Mouse (Mus musculus): ENCODE measurements at regions not wholly inside any gene's neighbourhood (a gene's known extent, or its start where the extent isn't known, plus 50 kb on each side); places are given as distances from the start of the nearest gene placed in this dataset.

DNA sequence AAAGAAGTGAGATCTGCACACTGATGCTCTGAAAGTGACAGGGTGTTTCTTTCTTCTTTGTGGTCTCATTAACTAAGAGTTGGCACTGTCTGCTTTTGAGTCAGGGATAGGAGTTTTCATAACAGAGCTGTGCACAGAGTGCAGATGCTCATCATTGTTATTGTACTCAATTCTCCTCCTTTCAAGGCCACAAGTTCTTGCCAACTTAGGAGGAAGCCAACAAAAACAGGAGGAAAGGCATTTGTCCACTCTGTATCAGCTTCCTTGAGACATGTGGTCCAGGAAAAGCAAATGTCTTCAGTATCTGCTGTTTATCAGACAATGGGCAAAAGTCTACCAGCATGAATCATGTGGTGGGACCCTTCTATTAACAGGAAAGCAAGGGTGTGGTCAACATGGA, 345.1 kb downstream of the Fam181b start:
- DNase-seq (ENCODE audit: inconsistent ontology term) = peak; percentile 88

DNA sequence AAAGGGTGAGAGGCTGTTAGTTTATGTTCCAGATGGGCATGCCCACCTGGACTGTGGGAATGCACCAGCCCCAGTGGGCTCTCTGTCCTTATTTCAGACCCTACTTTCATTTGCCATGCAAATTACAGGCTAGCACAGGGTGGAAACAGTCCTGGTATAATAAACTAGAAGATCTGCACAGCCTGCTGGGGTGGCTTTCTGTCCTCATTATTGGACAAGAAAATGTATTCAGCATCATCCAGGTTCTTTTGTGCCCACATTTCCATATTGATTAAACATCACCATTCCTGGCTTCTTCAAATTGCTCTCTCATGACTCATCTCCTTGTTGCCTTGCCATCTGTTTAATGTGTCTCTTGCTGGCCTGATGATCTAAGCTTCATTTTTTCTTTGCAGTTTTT, 355.4 kb downstream of the Fam181b start:
- DNase-seq (ENCODE audit: inconsistent ontology term) = peak; percentile 91

DNA sequence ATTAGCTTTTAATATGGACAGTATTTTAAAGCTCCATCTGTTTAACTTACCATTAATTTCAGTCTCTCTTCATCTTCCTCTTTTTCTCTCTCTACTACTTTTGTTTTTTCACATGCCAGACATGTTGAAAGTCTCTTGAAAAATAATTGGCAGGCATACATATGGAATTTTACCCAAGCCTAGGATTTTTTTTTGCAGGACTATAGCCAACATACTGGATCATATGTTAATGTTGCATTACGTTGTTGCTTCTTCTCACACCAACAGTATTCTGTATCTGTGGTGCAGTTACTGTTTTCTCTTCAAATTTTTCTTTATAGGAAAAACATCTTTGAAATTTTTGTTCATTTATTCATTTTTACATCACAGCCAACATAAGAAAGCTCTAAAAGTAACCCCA, 374.4 kb downstream of the Fam181b start:
- no peak for DNase-seq (ENCODE audit: inconsistent ontology term)

DNA sequence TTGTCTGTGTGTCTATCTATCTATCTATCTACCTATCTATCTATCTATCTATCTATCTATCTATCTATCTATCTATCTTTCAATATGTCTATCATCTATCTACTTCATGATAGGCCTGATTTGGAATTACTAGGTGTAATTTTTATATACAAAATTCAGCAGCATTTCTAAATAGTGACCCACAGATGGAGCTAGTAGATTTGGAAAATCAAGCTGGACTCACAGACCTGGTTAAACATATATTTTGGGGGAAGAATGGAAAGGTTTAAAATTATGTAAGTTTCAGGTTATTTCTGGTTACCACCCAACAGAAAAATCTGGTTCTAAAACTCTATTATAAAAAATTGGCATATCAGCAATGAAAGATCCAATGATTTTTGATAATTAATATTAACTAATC, 383.7 kb downstream of the Fam181b start:
- no peak for DNase-seq (ENCODE audit: inconsistent ontology term)

DNA sequence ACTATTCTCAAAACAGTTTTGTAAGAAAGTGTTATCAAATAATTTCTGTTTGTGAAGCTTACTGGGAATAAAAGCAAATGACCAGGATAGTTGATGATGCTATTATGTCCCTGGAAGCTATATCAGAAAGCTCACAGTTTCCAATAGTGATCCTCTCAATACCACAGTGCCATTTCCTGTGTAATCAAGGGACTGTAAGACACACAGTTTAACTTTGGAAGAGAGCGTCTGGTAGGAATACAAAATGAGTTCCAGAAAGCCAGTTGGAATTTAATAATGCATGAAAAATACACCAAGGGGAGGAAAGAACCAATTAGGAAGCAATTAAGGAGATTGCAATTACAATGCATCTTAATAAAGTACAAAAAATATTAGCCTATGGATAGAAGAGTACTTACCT, 393.7 kb downstream of the Fam181b start:
- DNase-seq (ENCODE audit: inconsistent ontology term) = no peak

DNA sequence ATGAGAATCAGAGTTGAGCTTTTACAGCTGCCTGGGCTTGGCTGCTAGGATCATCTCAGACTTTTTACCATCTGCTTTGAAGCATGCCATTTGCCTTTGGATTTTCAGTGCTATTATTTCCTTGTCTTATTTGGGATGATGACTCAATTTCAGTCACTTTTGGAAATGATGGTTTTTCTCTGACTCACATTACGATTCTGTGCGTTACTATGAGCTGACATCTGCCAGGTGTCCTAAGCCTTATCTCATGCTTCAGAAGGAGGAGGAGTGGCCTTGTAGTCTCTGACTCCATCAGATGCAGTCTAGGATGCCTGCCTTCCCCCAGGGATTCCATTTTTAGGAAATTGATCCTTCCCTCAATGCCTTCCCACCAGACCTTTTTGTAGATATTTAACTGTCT, 431.0 kb downstream of the Fam181b start:
- peak; percentile 6 for DNase-seq (ENCODE audit: inconsistent ontology term)

GRCm38 (mm10) chr7:93511237-93511636, 431.6 kb downstream of the Fam181b start:
- no peak for DNase-seq (ENCODE audit: inconsistent ontology term)

DNA sequence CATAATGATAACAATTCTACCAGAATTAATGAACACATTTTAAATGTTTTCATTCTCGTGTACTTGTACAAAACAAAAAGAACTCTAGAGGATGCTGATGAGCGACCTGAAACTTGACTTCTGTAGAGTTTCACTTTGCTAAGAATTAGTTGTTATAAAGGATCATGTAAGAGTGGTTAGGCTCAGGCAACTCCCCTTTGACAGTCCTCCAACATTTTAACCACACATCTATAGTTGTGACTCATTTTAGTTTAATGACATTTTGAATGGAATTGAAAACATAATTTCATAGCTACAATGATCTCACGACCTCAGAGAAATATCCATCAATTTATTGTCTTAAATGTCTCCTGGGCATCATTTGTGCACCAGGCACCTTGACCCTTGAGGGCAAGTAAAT, 479.5 kb downstream of the Fam181b start:
- no peak for DNase-seq (ENCODE audit: inconsistent ontology term)

DNA sequence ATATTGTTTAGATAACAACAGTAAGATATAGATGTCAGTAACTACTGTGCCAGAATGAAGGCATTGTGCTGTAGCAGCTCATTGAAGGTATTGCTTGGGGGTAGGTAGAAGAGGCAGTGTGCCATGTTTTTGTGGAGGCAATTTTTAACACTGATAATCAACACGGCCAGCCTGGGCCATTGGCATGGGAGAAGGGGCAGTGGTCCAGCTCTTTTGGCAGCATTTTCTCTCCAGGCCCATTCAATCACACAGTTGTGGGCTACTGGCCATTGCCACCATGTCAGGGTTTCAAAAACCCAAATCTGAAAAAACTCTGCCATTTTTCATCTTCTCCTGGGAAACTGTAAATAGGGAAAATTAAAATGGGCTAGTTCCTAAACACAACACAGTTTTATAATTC, 497.9 kb downstream of the Fam181b start:
- DNase-seq (ENCODE audit: inconsistent ontology term) = no peak

- DNase-seq (ENCODE audit: inconsistent ontology term) = no peak
Observed at GRCm38 (mm10) chr7:93587121-93587520, 507.5 kb downstream of the Fam181b start.

- no peak for DNase-seq (ENCODE audit: inconsistent ontology term)
Observed at GRCm38 (mm10) chr7:93588088-93588487, 508.4 kb downstream of the Fam181b start.

Data from Muller cell, postnatal 12 days (primary cell).